Mouse (Mus musculus): ENCODE measurements around the gene Klk9. TPM values are rescaled to one million over a fixed set of nuclear protein-coding genes. Genes with fewer than 3 reads are reported as not detected.

Gene Klk9
- total RNA-seq, 2 experiments from 2014 or later = not detected

DNA sequence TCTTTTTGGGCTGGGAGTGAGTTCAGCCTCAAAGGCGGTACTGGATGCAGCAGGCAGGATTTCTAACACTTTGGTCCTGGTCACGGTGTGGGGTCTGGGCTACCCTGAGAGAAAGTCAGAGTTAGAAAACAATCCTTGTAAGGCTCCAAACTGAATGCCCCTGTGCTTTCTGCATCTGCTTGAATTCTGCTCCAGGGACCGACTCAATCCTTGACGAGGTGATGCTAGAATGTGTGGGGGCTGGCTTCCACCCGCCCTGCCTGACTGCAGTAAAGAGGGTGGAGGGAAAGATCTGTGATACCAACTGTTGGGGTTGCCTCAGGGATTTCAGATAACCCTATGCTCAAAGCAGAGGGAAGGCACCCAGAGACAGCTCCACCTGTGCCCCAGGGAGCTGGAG, 19.3 kb downstream of the Klk9 start, which contains the start of gene Klk7:
TSS of gene Klk7 (plus strand) at position 301 of the 400 bp plus-strand sequence.
- intact Hi-C loops (cut with DNase I) = no loop called here
- TF ChIP-seq CTCF (IDR thresholded peaks at IDR 0.05) = no peak
- Histone ChIP-seq H3K4me3 (no peak within 1 kb of the TSS), H3K27ac (no peak within 1 kb of the TSS)
- no peak for DNase-seq

GRCm38 (mm10) chr7:43815211-43815610, 23.5 kb downstream of the Klk9 start:
- intact Hi-C loops (cut with DNase I) = no loop called here
- H3K4me3 ChIP-seq = no peak overlapping the region
- DNase-seq = no peak
- H3K27ac ChIP-seq = no peak overlapping the region
- TF ChIP-seq CTCF (IDR thresholded peaks at IDR 0.05) = no peak

DNA sequence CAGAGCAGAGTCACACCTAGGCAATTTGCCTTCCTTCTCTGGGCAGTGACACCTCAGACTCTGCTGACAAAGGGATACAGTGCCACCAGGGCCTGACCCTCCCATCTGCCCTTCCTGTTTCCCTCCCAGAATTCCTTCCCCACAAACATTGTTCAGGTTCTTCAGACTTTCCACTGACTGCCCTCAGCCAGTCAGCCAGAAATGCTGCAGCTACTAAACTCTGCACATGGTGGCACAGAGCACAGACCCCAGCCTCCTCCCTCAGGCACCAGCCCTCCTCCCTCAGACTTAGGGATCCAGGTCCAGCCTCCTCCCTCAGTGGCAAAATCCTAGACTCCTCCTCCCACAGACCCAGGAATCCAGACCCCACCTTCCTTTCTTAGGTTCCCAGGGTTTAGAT, 25.1 kb downstream of the Klk9 start:
- Histone ChIP-seq H3K4me3 (no peak overlapping the region), H3K27ac (no peak overlapping the region)
- TF ChIP-seq CTCF (IDR thresholded peaks at IDR 0.05) = no peak
- no peak for DNase-seq
- intact Hi-C loops (cut with DNase I) = no loop called here

GRCm38 (mm10) chr7:43821581-43821980, 29.9 kb downstream of the Klk9 start:
- intact Hi-C loops (cut with DNase I) = no loop called here
- no peak overlapping the region for H3K27ac ChIP-seq
- no peak overlapping the region for H3K4me3 ChIP-seq
- no peak for DNase-seq
- no peak for TF ChIP-seq CTCF (IDR thresholded peaks at IDR 0.05)

GRCm38 (mm10) chr7:43824199-43824598, 32.5 kb downstream of the Klk9 start, which contains the start of gene Klk6:
Gene Klk6 (plus strand): TSS chr7:43824499.
- Histone ChIP-seq H3K4me3 (no peak within 1 kb of the TSS), H3K27ac (no peak within 1 kb of the TSS)
- intact Hi-C loops (cut with DNase I) = no loop called here
- DNase-seq = no peak
- no peak for TF ChIP-seq CTCF (IDR thresholded peaks at IDR 0.05)

DNA sequence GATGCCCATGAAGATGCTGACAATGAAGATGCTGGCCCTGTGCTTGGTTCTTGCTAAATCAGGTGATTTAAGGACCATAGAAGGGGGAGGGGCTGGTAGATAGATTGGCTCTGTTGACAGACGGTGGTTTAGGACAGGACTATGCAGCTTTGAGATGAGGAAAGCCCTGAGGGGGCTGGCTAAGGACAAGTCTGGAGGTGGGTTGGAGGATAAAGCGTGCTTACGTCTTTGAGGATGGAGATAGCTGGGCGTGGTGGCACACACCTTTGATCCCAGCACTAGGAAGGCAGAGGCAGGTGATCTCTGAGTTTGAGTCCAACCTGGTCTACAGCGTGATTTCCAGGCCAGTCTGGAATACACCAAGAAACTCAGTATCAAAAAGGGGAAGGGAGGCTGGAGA, 34.4 kb downstream of the Klk9 start:
- Histone ChIP-seq H3K27ac (no peak overlapping the region), H3K4me3 (no peak overlapping the region)
- intact Hi-C loops (cut with DNase I) = no loop called here
- DNase-seq = no peak
- no peak for TF ChIP-seq CTCF (IDR thresholded peaks at IDR 0.05)

DNA sequence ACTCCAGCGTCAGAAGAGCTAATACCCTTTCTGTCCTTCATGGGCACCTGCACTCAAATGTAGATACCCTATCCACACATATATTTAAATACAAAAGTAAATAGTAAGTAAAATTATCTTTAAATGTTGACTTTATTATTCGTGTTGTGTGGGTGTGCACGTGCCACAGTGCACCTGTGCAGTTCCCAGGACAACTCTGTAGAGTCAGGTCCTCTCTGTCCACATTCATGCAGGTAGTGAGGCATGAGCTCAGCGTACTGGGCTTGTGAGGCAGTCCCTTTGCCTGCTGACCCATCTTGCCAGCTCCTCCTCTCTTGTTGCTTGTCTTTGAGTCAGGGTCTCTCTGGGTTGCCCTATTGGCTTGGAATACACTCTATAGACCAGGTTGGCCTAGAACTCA, 36.0 kb downstream of the Klk9 start:
- no peak overlapping the region for H3K27ac ChIP-seq
- no peak for TF ChIP-seq CTCF (IDR thresholded peaks at IDR 0.05)
- DNase-seq = no peak
- H3K4me3 ChIP-seq = no peak overlapping the region
- intact Hi-C loops (cut with DNase I) = no loop called here

DNA sequence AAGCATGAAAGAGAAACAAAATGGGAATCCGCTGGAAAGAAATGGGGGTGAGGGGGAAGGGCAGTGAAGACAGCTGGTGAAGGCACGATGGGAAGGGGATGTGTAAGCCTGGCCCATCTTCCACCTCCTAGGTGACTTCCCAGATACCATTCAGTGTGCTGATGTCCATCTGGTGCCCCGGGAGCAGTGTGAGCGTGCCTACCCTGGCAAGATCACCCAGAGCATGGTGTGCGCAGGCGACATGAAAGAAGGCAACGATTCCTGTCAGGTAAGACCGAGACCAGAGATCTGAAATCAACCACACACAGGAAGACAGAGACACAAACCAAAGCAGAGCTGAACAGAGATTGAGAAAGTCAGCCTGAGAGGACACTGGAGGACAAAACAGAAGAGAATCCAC, 37.3 kb downstream of the Klk9 start:
- H3K27ac ChIP-seq = no peak overlapping the region
- intact Hi-C loops (cut with DNase I) = no loop called here
- no peak for TF ChIP-seq CTCF (IDR thresholded peaks at IDR 0.05)
- no peak overlapping the region for H3K4me3 ChIP-seq
- no peak for DNase-seq

DNA sequence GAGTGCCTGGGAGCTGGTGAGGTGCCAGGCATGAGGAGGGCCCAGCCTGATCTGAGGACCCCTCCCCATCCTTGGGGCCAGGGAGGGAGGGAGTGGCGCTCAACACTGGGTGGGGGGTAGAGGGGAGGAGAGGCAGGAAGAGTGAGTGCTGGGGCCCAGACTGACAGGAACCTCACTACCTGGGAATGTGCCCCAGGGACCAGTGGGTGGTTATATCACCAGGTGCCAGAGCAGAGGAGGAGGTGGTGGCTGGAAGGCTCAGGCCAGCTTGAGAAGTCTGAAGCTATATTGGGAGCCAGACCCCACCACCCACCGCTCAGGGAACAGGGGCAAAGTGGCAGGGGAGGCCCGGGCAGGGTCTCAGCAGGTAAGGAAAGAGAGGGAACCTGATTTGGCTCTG, 50.0 kb downstream of the Klk9 start, which contains the start of gene Klk5:
TSS of gene Klk5 (plus strand) at position 271 of the 400 bp plus-strand sequence.
- Histone ChIP-seq H3K4me3 (no peak within 1 kb of the TSS), H3K27ac (no peak within 1 kb of the TSS)
- intact Hi-C loops (cut with DNase I) = no loop called here
- no peak for DNase-seq
- no peak for TF ChIP-seq CTCF (IDR thresholded peaks at IDR 0.05)

GRCm38 (mm10) chr7:43843801-43844200, 52.1 kb downstream of the Klk9 start:
- Histone ChIP-seq H3K27ac (no peak overlapping the region), H3K4me3 (no peak overlapping the region)
- TF ChIP-seq CTCF (IDR thresholded peaks at IDR 0.05) = no peak
- intact Hi-C loops (cut with DNase I) = no loop called here
- DNase-seq = no peak

Other genes starting within 250 kb of the Klk9 start
- gene Cd33, start 247.5 kb upstream of the Klk9 start, total RNA-seq (2021) = 1 to 10 TPM; 1.4 TPM
- gene Zfp658, start 229.6 kb upstream of the Klk9 start, total RNA-seq (2021) = under 1 TPM; 0.36 to 0.43 TPM
- 1 to 10 TPM; 3.1 to 4.9 TPM for gene Zfp719, start 212.3 kb upstream of the Klk9 start, total RNA-seq (2021)
- not detected for gene Zfp819, start 184.7 kb upstream of the Klk9 start, total RNA-seq (2021)
- gene Ceacam18, start 157.2 kb upstream of the Klk9 start, total RNA-seq (2021) = not detected
- 1 to 10 TPM in 1 of 2 experiments, under 1 TPM in 1; 0.26 to 1.0 TPM for gene Siglece, start 131.7 kb upstream of the Klk9 start, total RNA-seq (2021)
- 1 to 10 TPM; 1.8 to 2.9 TPM for gene Ctu1, start 119.9 kb upstream of the Klk9 start, total RNA-seq (2021)
- not detected for gene Klk14, start 101.5 kb upstream of the Klk9 start, total RNA-seq (2021)
- gene Klk13, start 79.3 kb upstream of the Klk9 start, total RNA-seq (2021) = under 1 TPM in 1 of 2 experiments, not detected in 1; 0.22 TPM
- not detected for gene Klk12, start 23.0 kb upstream of the Klk9 start, total RNA-seq (2021)
- under 1 TPM in 1 of 2 experiments, not detected in 1; 0.41 TPM for gene Klk11, start 17.3 kb upstream of the Klk9 start, total RNA-seq (2021)
- 1 to 10 TPM in 1 of 2 experiments, under 1 TPM in 1; 0.69 to 1.4 TPM for gene Klk10, start 10.9 kb upstream of the Klk9 start, total RNA-seq (2021)
- gene Klk8, start 5.7 kb downstream of the Klk9 start, total RNA-seq (2021) = 1 to 10 TPM; 1.7 to 2.5 TPM
- not detected for gene Klk7, start 19.4 kb downstream of the Klk9 start, total RNA-seq (2021)
- not detected for gene Klk6, start 32.6 kb downstream of the Klk9 start, total RNA-seq (2021)
- gene Klk5, start 50.1 kb downstream of the Klk9 start, total RNA-seq (2021) = not detected
- gene Klk4, start 89.3 kb downstream of the Klk9 start, total RNA-seq (2021) = not detected
- gene Klk15, start 141.8 kb downstream of the Klk9 start, total RNA-seq (2021) = not detected
- gene Klk1b8, start 158.8 kb downstream of the Klk9 start, total RNA-seq (2021) = not detected
- gene Klk1b1, start 174.9 kb downstream of the Klk9 start, total RNA-seq (2021) = not detected
- gene Klk1b9, start 184.2 kb downstream of the Klk9 start, total RNA-seq (2021) = not detected
- gene Klk1b11, start 204.0 kb downstream of the Klk9 start, total RNA-seq (2021) = not detected
- 1 to 10 TPM in 1 of 2 experiments, under 1 TPM in 1; 0.51 to 1.0 TPM for gene Klk1b26, start 220.3 kb downstream of the Klk9 start, total RNA-seq (2021)